Mouse (Mus musculus) limb, embryonic 14.5 days (tissue): Measurements from ENCODE around the gene Cox7b. TPM values are rescaled to one million over a fixed set of nuclear protein-coding genes. Genes with fewer than 3 reads are reported as not detected.
A peak's percentile ranks its signal among the peaks of the same experiment; 100 is the strongest.

Experiments used
- ATAC-seq: fragments of 200-750 bp; cut with Nextera tagmentation; 2 replicates; pipeline ENCODE4 v1.8.0; 2017; ENCODE audit warnings: low read depth, moderate number of reproducible peaks, moderate TSS enrichment; ENCODE audit not compliant: low FRiP score
- DNase-seq: peaks from one replicate; pipeline ENCODE4 v3.0.0-alpha.2; 2015; ENCODE audit warnings: low spot score
- H3K27ac ChIP-seq: fragments of 300-500 bp; sonication (generic); replicated peaks from 2 replicates; pipeline ENCODE4 v1.5.1; 2014; ENCODE audit warnings: low read depth, mild to moderate bottlenecking, low read length, moderate library complexity, mixed read lengths
- H3K27me3 ChIP-seq: fragments of 300-500 bp; sonication (generic); 2 replicates; pipeline ENCODE4 v1.6.1; 2014; ENCODE audit warnings: low read length, mixed read lengths; ENCODE audit not compliant: control insufficient read depth, insufficient read depth
- H3K36me3 ChIP-seq: fragments of 300-500 bp; sonication (generic); 2 replicates; pipeline ENCODE4 v1.6.1; 2014; ENCODE audit warnings: mild to moderate bottlenecking, low read length, moderate library complexity, mixed read lengths; ENCODE audit not compliant: control insufficient read depth, insufficient read depth
- H3K4me1 ChIP-seq: fragments of 300-500 bp; sonication (generic); 2 replicates; pipeline ENCODE4 v1.6.1; 2014; ENCODE audit warnings: antibody characterized with exemption, low read length, mixed read lengths; ENCODE audit not compliant: control insufficient read depth, insufficient read depth
- H3K4me2 ChIP-seq: fragments of 300-500 bp; sonication (generic); replicated peaks from 2 replicates; pipeline ENCODE4 v1.6.1; 2014; ENCODE audit warnings: low read depth, mild to moderate bottlenecking, low read length, moderate library complexity; ENCODE audit not compliant: severe bottlenecking
- H3K4me3 ChIP-seq: fragments of 300-500 bp; sonication (generic); replicated peaks from 2 replicates; pipeline ENCODE4 v1.5.1; 2014; ENCODE audit warnings: low read length
- H3K9ac ChIP-seq: fragments of 300-500 bp; sonication (generic); 2 replicates; pipeline ENCODE4 v1.6.1; 2014; ENCODE audit warnings: mild to moderate bottlenecking, low read depth, low read length, moderate library complexity; ENCODE audit not compliant: severe bottlenecking
- H3K9me3 ChIP-seq: fragments of 300-500 bp; sonication (generic); 2 replicates; pipeline ENCODE4 v1.6.1; 2016; ENCODE audit warnings: low read length; ENCODE audit not compliant: control insufficient read depth
- POLR2A ChIP-seq: fragments of 200-500 bp; IDR thresholded peaks from 2 replicates; pipeline ENCODE4 v1.8.0; 2012; ENCODE audit warnings: inconsistent platforms, mild to moderate bottlenecking, moderate library complexity, borderline replicate concordance; ENCODE audit not compliant: insufficient read depth, insufficient read length; ENCODE audit errors: extremely low read depth
- WGBS: fragments of 180-500 bp; shearing (Covaris S2); extraction: QIAGEN DNeasy Blood & Tissue Kit; methylation state at CpG from one replicate; pipeline ENCODE4 v1.1.7; 2014; 5-methylcytosine and 5-hydroxymethylcytosine counted together
- polyA plus RNA-seq, 2 experiments: library from polyadenylated mRNA; depleted of rRNA in 1 of 2; stranded (reverse) in 1 of 2; unstranded in 1 of 2; fragments of >200 nt; fragmentation: Nextera tagmentation in 1 of 2; extraction: Ambion mirVana in 1 of 2; gene quantifications; 2 replicates each; pipeline versions ENCODE4 v1.2.1 to v1.2.3; 2012 to 2014

Cox7b gene
- polyA plus RNA-seq, 2 experiments: 241 to 402 TPM

GRCm38 (mm10) chrX:106027343-106027674, 11.8 kb downstream of the Cox7b start:
- no peak for TF ChIP-seq POLR2A
- DNase-seq: no peak
- peak overlapping the region; percentile 70; the same call in 1 of the 2 replicates for H3K27ac ChIP-seq
- H3K27me3 ChIP-seq: no peaks in the 10 kb centered on the region
- 0 out of 2 replicates have a peak, but pooled peaks cover 2% of the 10 kb centered on the region for H3K36me3 ChIP-seq
- peak overlapping the region; percentile 52 for H3K4me3 ChIP-seq
- H3K9me3 ChIP-seq: no peaks in the 10 kb centered on the region
- peak overlapping the region; percentile 64 for H3K9ac ChIP-seq
- no peaks in the 10 kb centered on the region for H3K4me1 ChIP-seq
- ATAC-seq: no peak; the same call in 1 of the 2 replicates
- H3K4me2 ChIP-seq: peak overlapping the region; percentile 41
- WGBS: 21% methylated on average over 8 of the region's 8 CpGs

GRCm38 (mm10) chrX:106030176-106030575, 14.7 kb downstream of the Cox7b start:
- ATAC-seq (no peak), DNase-seq (no peak)
- TF ChIP-seq POLR2A: no peak
- WGBS: 72% methylated on average over 5 of the region's 5 CpGs
- H3K27me3 ChIP-seq: no peaks in the 10 kb centered on the region
- H3K9me3 ChIP-seq: no peaks in the 10 kb centered on the region
- no peak overlapping the region for H3K4me3 ChIP-seq
- H3K36me3 ChIP-seq: no peaks in the 10 kb centered on the region
- no peak overlapping the region for H3K4me2 ChIP-seq
- H3K4me1 ChIP-seq: no peaks in the 10 kb centered on the region
- no peak overlapping the region for H3K9ac ChIP-seq
- H3K27ac ChIP-seq: no peak overlapping the region

GRCm38 (mm10) chrX:106031124-106031523, 15.6 kb downstream of the Cox7b start:
- Histone ChIP-seq H3K4me1 (no peaks in the 10 kb centered on the region), H3K9ac (no peak overlapping the region), H3K4me3 (no peak overlapping the region), H3K36me3 (no peaks in the 10 kb centered on the region), H3K9me3 (no peaks in the 10 kb centered on the region), H3K4me2 (no peak overlapping the region), H3K27ac (no peak overlapping the region), H3K27me3 (no peaks in the 10 kb centered on the region)
- TF ChIP-seq POLR2A: no peak
- ATAC-seq (no peak), DNase-seq (no peak)

GRCm38 (mm10) chrX:106035727-106036126, 20.2 kb downstream of the Cox7b start:
- no peak for TF ChIP-seq POLR2A
- ATAC-seq: no peak
- no peaks in the 10 kb centered on the region for H3K4me1 ChIP-seq

GRCm38 (mm10) chrX:106037185-106037752, 21.8 kb downstream of the Cox7b start:
- no peak for TF ChIP-seq POLR2A
- Histone ChIP-seq H3K4me1 (no peaks in the 10 kb centered on the region), H3K27ac (no peak overlapping the region), H3K9ac (no peak overlapping the region), H3K4me2 (no peak overlapping the region), H3K36me3 (no peaks in the 10 kb centered on the region), H3K4me3 (no peak overlapping the region), H3K27me3 (no peaks in the 10 kb centered on the region), H3K9me3 (no peaks in the 10 kb centered on the region)
- WGBS: 74% methylated on average over 3 of the region's 3 CpGs
- no peak for ATAC-seq
- no peak for DNase-seq

More at GRCm38 (mm10) chrX:106035727-106036126, 20.2 kb downstream of the Cox7b start:
- no peak overlapping the region for H3K4me2 ChIP-seq
- H3K9ac ChIP-seq: no peak overlapping the region
- no peaks in the 10 kb centered on the region for H3K36me3 ChIP-seq
- no peak for DNase-seq
- H3K27me3 ChIP-seq: no peaks in the 10 kb centered on the region
- no peaks in the 10 kb centered on the region for H3K9me3 ChIP-seq
- H3K4me3 ChIP-seq: no peak overlapping the region
- no peak overlapping the region for H3K27ac ChIP-seq
- 70% methylated on average over 2 of the region's 2 CpGs for WGBS
